Mouse (Mus musculus) lung, postnatal 0 days (tissue): ENCODE results near the gene Ttc7. TPM values are rescaled to one million over a fixed set of nuclear protein-coding genes. Genes with fewer than 3 reads are reported as not detected.

ENCODE experiments used
- ATAC-seq: fragments of 200-750 bp; cut with Nextera tagmentation; 2 replicates; pipeline ENCODE4 v1.8.0; 2017; ENCODE audit warnings: moderate library complexity
- DNase-seq: peaks from one replicate; pipeline ENCODE4 v3.0.0-alpha.2; 2016; ENCODE audit warnings: low spot score
- H3K27ac ChIP-seq: fragments of 300-500 bp; sonication (generic); 2 replicates; pipeline ENCODE4 v1.5.1; 2014; ENCODE audit warnings: antibody characterized with exemption, mild to moderate bottlenecking, low read length, mixed read lengths
- H3K27me3 ChIP-seq: fragments of 300-500 bp; sonication (generic); replicated peaks from 2 replicates; pipeline ENCODE4 v1.6.1; 2014; ENCODE audit warnings: low read length, mixed read lengths; ENCODE audit not compliant: insufficient read depth
- H3K36me3 ChIP-seq: fragments of 300-500 bp; sonication (generic); 2 replicates; pipeline ENCODE4 v1.6.1; 2014; ENCODE audit warnings: low read length, mixed read lengths; ENCODE audit not compliant: insufficient read depth
- H3K4me1 ChIP-seq: fragments of 300-500 bp; sonication (generic); 2 replicates; pipeline ENCODE4 v1.6.1; 2014; ENCODE audit warnings: antibody characterized with exemption, low read depth, low read length, mixed read lengths; ENCODE audit not compliant: insufficient read depth
- H3K4me2 ChIP-seq: fragments of 300-500 bp; sonication (generic); replicated peaks from 2 replicates; pipeline ENCODE4 v1.6.1; 2014; ENCODE audit warnings: low read depth, mild to moderate bottlenecking, low read length, moderate library complexity, mixed read lengths
- H3K4me3 ChIP-seq: fragments of 300-500 bp; sonication (generic); 2 replicates; pipeline ENCODE4 v1.5.1; 2014; ENCODE audit warnings: low read depth, low read length
- H3K9ac ChIP-seq: fragments of 300-500 bp; sonication (generic); replicated peaks from 2 replicates; pipeline ENCODE4 v1.6.1; 2014; ENCODE audit warnings: low read depth, mild to moderate bottlenecking
- H3K9me3 ChIP-seq: fragments of 300-500 bp; sonication (generic); 2 replicates; pipeline ENCODE4 v1.6.1; 2016; ENCODE audit warnings: low read length, mixed read lengths
- CTCF ChIP-seq: IDR thresholded peaks from 2 replicates; pipeline ENCODE4 v1.5.1; 2016; ENCODE audit warnings: antibody characterized with exemption, mild to moderate bottlenecking
- EP300 ChIP-seq: IDR thresholded peaks from 2 replicates; pipeline ENCODE4 v1.6.1; 2016; ENCODE audit warnings: antibody characterized with exemption, mild to moderate bottlenecking, control low read depth
- WGBS: fragments of 180-500 bp; shearing (Covaris S2); extraction: QIAGEN DNeasy Blood & Tissue Kit; methylation state at CpG from one replicate; pipeline ENCODE4 v1.1.7; 2014; 5-methylcytosine and 5-hydroxymethylcytosine counted together
- polyA plus RNA-seq: library from polyadenylated mRNA; unstranded; fragments of >200 nt; fragmentation: Nextera tagmentation; extraction: Ambion mirVana; gene quantifications from 2 replicates; pipeline ENCODE4 v1.2.1, GENCODE M21; 2015

Gene Ttc7
- polyA plus RNA-seq, 1 experiment from 2014 or later: 16.4 TPM

DNA sequence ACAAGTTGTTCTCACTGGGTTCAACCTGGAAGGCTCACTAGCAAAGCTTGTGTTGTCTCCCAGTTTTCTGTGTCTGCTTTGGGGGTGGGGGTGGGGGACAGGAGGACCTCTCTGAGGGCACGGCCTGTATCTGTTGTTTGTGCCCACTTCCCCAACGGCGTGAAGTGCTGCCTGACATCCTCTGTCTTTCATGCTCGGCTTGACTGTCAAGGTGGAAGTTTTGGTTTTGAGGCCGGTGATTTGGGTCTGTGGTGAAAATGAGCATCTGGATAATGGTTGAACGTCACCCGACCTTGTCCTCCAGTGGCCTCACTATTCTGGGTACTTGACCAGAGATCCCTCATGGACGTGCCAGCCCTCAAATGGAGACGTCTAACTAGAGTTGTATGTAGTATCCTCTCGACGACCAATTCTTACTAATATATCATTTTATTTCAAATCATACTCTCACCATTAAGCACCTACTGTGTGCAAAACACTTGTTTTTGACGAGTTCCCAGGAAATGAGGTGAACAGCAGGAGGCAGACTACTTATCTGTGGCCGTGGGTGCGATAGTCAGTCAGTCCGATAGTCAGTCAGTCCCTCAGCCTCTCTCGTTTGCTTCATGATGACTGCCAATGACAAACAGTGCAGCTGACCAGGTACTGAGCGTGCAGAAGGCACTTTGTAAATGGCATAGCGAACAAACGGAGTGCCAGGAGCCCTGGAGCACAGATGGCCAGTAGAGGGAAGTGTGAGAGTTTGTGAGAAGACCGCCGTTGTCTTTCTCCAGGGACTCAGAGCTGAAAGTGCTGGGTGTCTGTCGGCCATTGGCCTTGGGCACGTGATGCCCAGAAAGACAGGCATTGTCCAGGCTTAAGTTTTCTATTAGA is 33.4 kb downstream of the Ttc7 start:
- H3K9ac ChIP-seq: no peak overlapping the region
- peaks cover 5% of the 10 kb centered on the region; the same call in 1 of the 2 replicates for H3K4me1 ChIP-seq
- DNase-seq: no peak
- H3K27ac ChIP-seq: no peak overlapping the region
- H3K4me2 ChIP-seq: no peak overlapping the region
- 75% methylated on average over 23 of the region's 23 CpGs for WGBS
- H3K36me3 ChIP-seq: no peaks in the 10 kb centered on the region
- ATAC-seq: no peak
- H3K9me3 ChIP-seq: no peaks in the 10 kb centered on the region
- H3K27me3 ChIP-seq: no peaks in the 10 kb centered on the region
- no peak overlapping the region for H3K4me3 ChIP-seq
- TF ChIP-seq EP300: no peak
- TF ChIP-seq CTCF: peak; percentile 18

GRCm38 (mm10) chr17:87317271-87317670 is 34.6 kb downstream of the Ttc7 start:
- H3K27me3 ChIP-seq: no peaks in the 10 kb centered on the region
- H3K4me1 ChIP-seq: peaks cover 5% of the 10 kb centered on the region; the same call in 1 of the 2 replicates
- no peak for TF ChIP-seq EP300
- no peak for TF ChIP-seq CTCF
- H3K9ac ChIP-seq: no peak overlapping the region
- 30% methylated on average over 6 of the region's 6 CpGs for WGBS
- H3K4me3 ChIP-seq: no peak overlapping the region
- DNase-seq (no peak), ATAC-seq (no peak)
- H3K4me2 ChIP-seq: no peak overlapping the region
- no peaks in the 10 kb centered on the region for H3K9me3 ChIP-seq
- no peaks in the 10 kb centered on the region for H3K36me3 ChIP-seq
- H3K27ac ChIP-seq: no peak overlapping the region

DNA sequence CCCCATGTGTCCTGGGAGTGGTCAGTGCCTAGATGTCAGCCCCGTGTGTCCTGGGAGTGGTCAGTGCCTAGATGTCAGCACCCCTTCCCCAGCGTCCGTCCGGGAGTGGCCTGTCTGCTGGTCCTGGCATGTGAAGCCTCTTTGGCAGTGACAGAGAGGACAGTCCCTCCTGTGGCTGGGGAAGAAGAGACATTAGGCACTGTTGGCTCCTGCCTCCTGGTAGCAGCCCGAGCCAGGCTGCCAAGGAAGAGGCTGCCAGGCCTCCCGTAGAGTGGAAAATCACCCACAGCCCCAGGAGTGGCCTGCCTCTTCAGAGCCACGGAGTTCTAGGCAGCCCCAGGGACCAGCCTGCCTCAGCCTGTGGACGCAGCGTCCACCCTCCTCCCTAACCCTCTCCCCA is 35.3 kb downstream of the Ttc7 start:
- WGBS: 69% methylated on average over 9 of the region's 9 CpGs
- ATAC-seq (no peak), DNase-seq (no peak)
- no peak overlapping the region for H3K4me2 ChIP-seq
- H3K4me3 ChIP-seq: no peak overlapping the region
- no peaks in the 10 kb centered on the region for H3K9me3 ChIP-seq
- H3K4me1 ChIP-seq: peaks cover 5% of the 10 kb centered on the region; the same call in 1 of the 2 replicates
- no peaks in the 10 kb centered on the region for H3K27me3 ChIP-seq
- H3K36me3 ChIP-seq: no peaks in the 10 kb centered on the region
- H3K27ac ChIP-seq: no peak overlapping the region
- TF ChIP-seq CTCF: no peak
- no peak for TF ChIP-seq EP300
- no peak overlapping the region for H3K9ac ChIP-seq

GRCm38 (mm10) chr17:87321673-87322072 is 39.0 kb downstream of the Ttc7 start:
- H3K4me3 ChIP-seq: no peak overlapping the region
- WGBS: 93% methylated on average over 1 of the region's 1 CpGs
- H3K27me3 ChIP-seq: no peaks in the 10 kb centered on the region
- no peak for DNase-seq
- no peaks in the 10 kb centered on the region for H3K9me3 ChIP-seq
- H3K4me1 ChIP-seq: no peaks in the 10 kb centered on the region
- H3K9ac ChIP-seq: no peak overlapping the region
- no peaks in the 10 kb centered on the region for H3K36me3 ChIP-seq
- H3K4me2 ChIP-seq: no peak overlapping the region
- TF ChIP-seq CTCF (peak; percentile 75), EP300 (no peak)
- ATAC-seq: no peak
- H3K27ac ChIP-seq: no peak overlapping the region

DNA sequence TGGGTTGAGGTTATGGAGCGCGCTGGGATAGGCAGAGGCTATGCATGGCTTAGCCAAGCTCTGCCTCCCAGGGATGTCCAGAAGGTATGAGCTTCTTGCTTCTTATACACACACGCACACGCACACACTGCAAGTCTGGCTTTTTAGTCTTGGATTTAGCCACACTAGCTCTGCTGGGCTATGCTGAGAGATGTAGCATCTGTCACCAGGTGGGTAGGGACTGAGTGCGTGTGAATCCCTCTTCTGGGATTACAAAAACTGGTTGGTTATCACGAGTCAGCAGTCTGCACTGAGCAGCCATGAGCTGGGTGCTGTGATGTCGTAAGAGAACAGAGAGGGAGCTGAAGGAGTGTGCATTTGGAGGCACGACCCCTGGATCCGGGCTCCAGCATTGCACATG is 40.5 kb downstream of the Ttc7 start:
- Histone ChIP-seq H3K4me1 (no peaks in the 10 kb centered on the region), H3K9me3 (no peaks in the 10 kb centered on the region), H3K9ac (no peak overlapping the region), H3K4me2 (no peak overlapping the region), H3K27me3 (no peaks in the 10 kb centered on the region), H3K36me3 (no peaks in the 10 kb centered on the region), H3K27ac (no peak overlapping the region), H3K4me3 (no peak overlapping the region)
- 83% methylated on average over 9 of the region's 9 CpGs for WGBS
- no peak for ATAC-seq
- TF ChIP-seq EP300 (no peak), CTCF (no peak)
- no peak for DNase-seq

GRCm38 (mm10) chr17:87325501-87325900 is 42.8 kb downstream of the Ttc7 start:
- no peak overlapping the region for H3K4me2 ChIP-seq

More at GRCm38 (mm10) chr17:87325501-87325900, 42.8 kb downstream of the Ttc7 start:
- Histone ChIP-seq H3K36me3 (no peaks in the 10 kb centered on the region), H3K9me3 (no peaks in the 10 kb centered on the region), H3K27me3 (no peaks in the 10 kb centered on the region), H3K9ac (no peak overlapping the region), H3K4me3 (no peak overlapping the region), H3K27ac (no peak overlapping the region), H3K4me1 (no peaks in the 10 kb centered on the region)
- no peak for TF ChIP-seq EP300
- no peak for TF ChIP-seq CTCF
- ATAC-seq (no peak), DNase-seq (no peak)
- 67% methylated on average over 15 of the region's 15 CpGs for WGBS
